Mouse (Mus musculus) kidney, embryonic 16.5 days (tissue): ENCODE data around the gene Snapc3. TPM values are rescaled to one million over a fixed set of nuclear protein-coding genes. Genes with fewer than 3 reads are reported as not detected.
A peak's percentile ranks its signal among the peaks of the same experiment; 100 is the strongest.

Experiments used
- ATAC-seq: fragments of 200-750 bp; cut with Nextera tagmentation; 2 replicates; pipeline ENCODE4 v1.8.0; 2017; ENCODE audit warnings: moderate TSS enrichment; ENCODE audit not compliant: low FRiP score, low TSS enrichment
- H3K27ac ChIP-seq: fragments of 300-500 bp; sonication (generic); 2 replicates; pipeline ENCODE4 v1.5.1; 2014; ENCODE audit warnings: low read length
- H3K27me3 ChIP-seq: fragments of 300-500 bp; sonication (generic); 2 replicates; pipeline ENCODE4 v1.6.1; 2014; ENCODE audit warnings: low read length, control low read depth, mixed read lengths; ENCODE audit not compliant: insufficient read depth
- H3K36me3 ChIP-seq: fragments of 300-500 bp; sonication (generic); 2 replicates; pipeline ENCODE4 v1.6.1; 2014; ENCODE audit warnings: low read length, control low read depth, mixed read lengths; ENCODE audit not compliant: insufficient read depth
- H3K4me1 ChIP-seq: fragments of 300-500 bp; sonication (generic); 2 replicates; pipeline ENCODE4 v1.6.1; 2014; ENCODE audit warnings: low read length, control low read depth, mixed read lengths; ENCODE audit not compliant: insufficient read depth
- H3K4me2 ChIP-seq: fragments of 300-500 bp; sonication (generic); replicated peaks from 2 replicates; pipeline ENCODE4 v1.6.1; 2014; ENCODE audit warnings: low read depth, low read length
- H3K4me3 ChIP-seq: fragments of 300-500 bp; sonication (generic); 2 replicates; pipeline ENCODE4 v1.5.1; 2014; ENCODE audit warnings: mild to moderate bottlenecking, low read length
- H3K9ac ChIP-seq: fragments of 300-500 bp; sonication (generic); replicated peaks from 2 replicates; pipeline ENCODE4 v1.6.1; 2014; ENCODE audit warnings: low read length
- H3K9me3 ChIP-seq: fragments of 300-500 bp; sonication (generic); 2 replicates; pipeline ENCODE4 v1.6.1; 2016; ENCODE audit warnings: low read length, control low read depth
- WGBS: fragments of 180-500 bp; shearing (Covaris S2); extraction: QIAGEN DNeasy Blood & Tissue Kit; methylation state at CpG from one replicate; pipeline ENCODE4 v1.1.7; 2014; 5-methylcytosine and 5-hydroxymethylcytosine counted together
- polyA plus RNA-seq: library from polyadenylated mRNA; unstranded; fragments of >200 nt; fragmentation: Nextera tagmentation; extraction: Ambion mirVana; gene quantifications from 2 replicates; pipeline ENCODE4 v1.2.1, GENCODE M21; 2015

Snapc3 gene
- polyA plus RNA-seq, 1 experiment from 2014 or later = 43.9 TPM

DNA sequence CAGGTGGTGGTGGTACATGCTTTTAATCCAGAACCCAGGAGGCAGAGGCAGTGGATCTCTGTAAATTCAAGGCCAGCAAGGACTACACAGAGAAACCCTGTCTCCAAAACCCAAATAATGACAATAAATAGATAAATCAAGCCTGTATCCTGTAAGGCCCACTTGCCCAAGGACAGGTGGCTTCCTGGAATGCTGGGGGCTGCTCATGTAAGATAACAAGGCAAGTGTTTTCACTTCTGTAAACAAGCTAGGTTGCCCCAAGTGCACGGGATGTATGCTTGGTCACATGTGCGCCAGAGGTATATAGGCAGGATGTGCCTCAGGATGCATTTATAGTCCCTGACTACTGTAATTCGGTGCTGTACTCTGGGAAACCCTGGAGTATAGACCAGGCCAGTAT lies 5.5 kb upstream of the Snapc3 start:
- ATAC-seq = no peak; the same call in 1 of the 2 replicates
- H3K36me3 ChIP-seq = 0 out of 2 replicates have a peak, but pooled peaks cover 3% of the 10 kb centered on the region
- no peak overlapping the region for H3K4me2 ChIP-seq
- peaks cover 4% of the 10 kb centered on the region; the same call in 1 of the 2 replicates for H3K4me1 ChIP-seq
- H3K27ac ChIP-seq = no peak overlapping the region
- WGBS = 72% methylated on average over 3 of the region's 3 CpGs
- H3K9me3 ChIP-seq = peaks cover 15% of the 10 kb centered on the region
- no peak overlapping the region for H3K9ac ChIP-seq
- no peak overlapping the region for H3K4me3 ChIP-seq
- no peaks in the 10 kb centered on the region for H3K27me3 ChIP-seq

DNA sequence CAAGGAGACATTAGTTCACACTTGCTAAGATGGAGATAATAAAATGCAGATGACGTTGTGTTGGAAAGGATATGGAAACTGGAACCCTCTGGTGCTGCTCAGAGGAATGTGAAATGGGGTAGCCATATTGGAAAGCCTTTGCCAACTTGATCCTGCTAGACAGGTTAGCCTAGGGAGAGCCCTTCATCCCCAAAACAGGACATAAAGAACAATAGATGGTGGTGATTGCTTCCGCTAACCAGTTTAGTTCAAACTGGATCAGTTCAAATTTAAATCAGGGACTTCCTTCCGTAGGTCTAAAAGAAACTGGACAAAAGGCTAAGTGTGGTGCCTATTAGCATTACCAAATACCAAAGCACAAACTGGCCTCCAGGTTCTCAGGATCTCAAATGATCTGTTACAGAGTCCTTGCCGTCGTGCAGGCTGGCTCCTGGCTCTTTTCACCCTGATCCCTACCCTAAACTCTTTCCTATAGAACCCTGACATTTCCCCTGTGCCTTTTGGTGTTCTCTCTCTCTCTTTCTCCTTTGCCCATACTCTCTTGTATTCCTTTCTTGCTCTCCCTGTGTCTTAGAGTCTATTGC lies 3.2 kb upstream of the Snapc3 start:
- ATAC-seq = no peak
- H3K9ac ChIP-seq = no peak overlapping the region
- peaks cover 13% of the 10 kb centered on the region for H3K4me1 ChIP-seq
- 83% methylated on average over 5 of the region's 5 CpGs for WGBS
- H3K4me2 ChIP-seq = no peak overlapping the region
- no peaks in the 10 kb centered on the region for H3K27me3 ChIP-seq
- H3K4me3 ChIP-seq = no peak overlapping the region
- no peaks in the 10 kb centered on the region for H3K9me3 ChIP-seq
- no peak overlapping the region for H3K27ac ChIP-seq
- H3K36me3 ChIP-seq = no peaks in the 10 kb centered on the region

- Histone ChIP-seq H3K27ac (peak overlapping the region; percentile 84), H3K4me1 (peaks cover 13% of the 10 kb centered on the region), H3K36me3 (0 out of 2 replicates have a peak, but pooled peaks cover 3% of the 10 kb centered on the region), H3K9me3 (no peaks in the 10 kb centered on the region), H3K4me3 (peak overlapping the region; percentile 98), H3K27me3 (no peaks in the 10 kb centered on the region), H3K4me2 (peak overlapping the region; percentile 74), H3K9ac (peak overlapping the region; percentile 97)
- ATAC-seq = no peak
- WGBS = 0% methylated on average over 30 of the region's 30 CpGs
Measured at GRCm38 (mm10) chr4:83417820-83418186, 279 bp downstream of the Snapc3 start.

GRCm38 (mm10) chr4:83418781-83419180 lies 1.3 kb downstream of the Snapc3 start:
- WGBS = 65% methylated on average over 2 of the region's 2 CpGs
- Histone ChIP-seq H3K4me3 (peak overlapping the region; percentile 98), H3K4me2 (peak overlapping the region; percentile 74), H3K27me3 (no peaks in the 10 kb centered on the region), H3K9me3 (no peaks in the 10 kb centered on the region), H3K27ac (no peak overlapping the region), H3K4me1 (peaks cover 13% of the 10 kb centered on the region), H3K36me3 (peaks cover 13% of the 10 kb centered on the region), H3K9ac (peak overlapping the region; percentile 97; the same call in 1 of the 2 replicates)
- no peak for ATAC-seq

- H3K4me2 ChIP-seq = no peak overlapping the region
- no peak for ATAC-seq
- no peak overlapping the region for H3K9ac ChIP-seq
- no peak overlapping the region for H3K4me3 ChIP-seq
- H3K27me3 ChIP-seq = no peaks in the 10 kb centered on the region
- peaks cover 6% of the 10 kb centered on the region for H3K4me1 ChIP-seq
- H3K36me3 ChIP-seq = peaks cover 42% of the 10 kb centered on the region
- H3K27ac ChIP-seq = no peak overlapping the region
- H3K9me3 ChIP-seq = no peaks in the 10 kb centered on the region
- 95% methylated on average over 6 of the region's 6 CpGs for WGBS
Measured at GRCm38 (mm10) chr4:83423641-83424040, 6.1 kb downstream of the Snapc3 start.

- no peak overlapping the region for H3K4me2 ChIP-seq
- no peak overlapping the region for H3K4me3 ChIP-seq
- no peak overlapping the region for H3K27ac ChIP-seq
- ATAC-seq = no peak
- H3K4me1 ChIP-seq = no peaks in the 10 kb centered on the region
- no peak overlapping the region for H3K9ac ChIP-seq
- WGBS = 96% methylated on average over 4 of the region's 4 CpGs
- H3K9me3 ChIP-seq = no peaks in the 10 kb centered on the region
- H3K27me3 ChIP-seq = no peaks in the 10 kb centered on the region
- peaks cover 48% of the 10 kb centered on the region for H3K36me3 ChIP-seq
Measured at GRCm38 (mm10) chr4:83425119-83425518, 7.6 kb downstream of the Snapc3 start.

DNA sequence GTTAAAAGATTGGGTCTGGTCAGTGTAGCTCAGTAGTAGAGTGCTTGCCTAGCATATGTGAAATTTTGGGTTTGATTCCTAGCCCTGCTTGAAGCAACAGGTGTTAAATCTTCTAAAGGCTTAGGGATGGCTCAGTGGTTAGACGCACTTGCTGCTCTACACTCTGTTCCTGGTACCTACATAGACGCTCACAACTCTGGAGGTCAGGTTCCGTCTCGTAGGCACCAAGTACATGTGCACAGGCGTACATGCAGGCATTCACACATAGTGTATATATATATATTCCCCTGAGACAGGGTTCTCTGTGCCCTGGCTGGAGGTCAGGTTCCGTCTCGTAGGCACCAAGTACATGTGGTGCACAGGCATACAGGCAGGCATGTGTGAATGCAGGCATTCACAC lies 9.6 kb downstream of the Snapc3 start:
- Histone ChIP-seq H3K4me1 (no peaks in the 10 kb centered on the region), H3K27me3 (no peaks in the 10 kb centered on the region), H3K4me3 (no peak overlapping the region), H3K36me3 (peaks cover 49% of the 10 kb centered on the region), H3K9me3 (no peaks in the 10 kb centered on the region), H3K27ac (no peak overlapping the region), H3K4me2 (no peak overlapping the region), H3K9ac (no peak overlapping the region)
- no peak for ATAC-seq
- WGBS = 96% methylated on average over 7 of the region's 7 CpGs

DNA sequence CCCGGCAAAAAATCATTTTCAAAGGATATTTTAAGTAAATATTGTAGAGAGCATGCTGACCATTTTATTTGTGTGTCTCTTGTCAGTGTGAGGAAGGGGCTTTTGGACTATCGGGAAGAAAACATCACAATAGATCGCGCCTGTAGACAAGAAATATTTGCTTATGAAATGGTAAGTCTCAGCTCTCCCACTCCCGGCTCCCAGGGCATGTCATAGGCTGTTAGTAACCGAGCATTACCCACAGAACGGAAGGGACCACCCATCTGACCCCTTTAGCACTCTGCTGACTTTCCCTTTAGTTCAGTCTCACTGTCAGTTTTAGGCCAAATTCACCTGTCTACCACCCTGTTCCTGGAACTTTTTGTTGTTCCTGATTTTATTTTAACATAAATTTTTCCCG lies 10.2 kb downstream of the Snapc3 start:
- WGBS = 93% methylated on average over 8 of the region's 8 CpGs
- Histone ChIP-seq H3K4me1 (no peaks in the 10 kb centered on the region), H3K9me3 (no peaks in the 10 kb centered on the region), H3K9ac (no peak overlapping the region), H3K27me3 (no peaks in the 10 kb centered on the region), H3K4me2 (no peak overlapping the region), H3K36me3 (peaks cover 50% of the 10 kb centered on the region), H3K4me3 (no peak overlapping the region), H3K27ac (no peak overlapping the region)
- no peak for ATAC-seq

- H3K9ac ChIP-seq = no peak overlapping the region
- no peak for ATAC-seq
- no peaks in the 10 kb centered on the region for H3K4me1 ChIP-seq
- no peak overlapping the region for H3K4me2 ChIP-seq
- no peaks in the 10 kb centered on the region for H3K9me3 ChIP-seq
- H3K4me3 ChIP-seq = no peak overlapping the region
- H3K27ac ChIP-seq = no peak overlapping the region
- H3K36me3 ChIP-seq = peaks cover 50% of the 10 kb centered on the region
- no peaks in the 10 kb centered on the region for H3K27me3 ChIP-seq
- 96% methylated on average over 4 of the region's 4 CpGs for whole genome bisulfite sequencing
Measured at GRCm38 (mm10) chr4:83428845-83429244, 11.3 kb downstream of the Snapc3 start.

GRCm38 (mm10) chr4:83431950-83432349 lies 14.4 kb downstream of the Snapc3 start:
- no peaks in the 10 kb centered on the region for H3K9me3 ChIP-seq
- no peak overlapping the region for H3K27ac ChIP-seq
- no peaks in the 10 kb centered on the region for H3K27me3 ChIP-seq
- H3K4me1 ChIP-seq = no peaks in the 10 kb centered on the region
- peaks cover 61% of the 10 kb centered on the region for H3K36me3 ChIP-seq
- no peak overlapping the region for H3K9ac ChIP-seq
- ATAC-seq = no peak
- no peak overlapping the region for H3K4me3 ChIP-seq
- WGBS = 87% methylated on average over 7 of the region's 7 CpGs
- no peak overlapping the region for H3K4me2 ChIP-seq
